Mouse (Mus musculus): ENCODE measurements at regions not wholly inside any gene's neighbourhood (a gene's known extent, or its start where the extent isn't known, plus 50 kb on each side); places are given as distances from the start of the nearest gene placed in this dataset.
A peak's percentile ranks its signal among the peaks of the same experiment; 100 is the strongest.

- DNase-seq (ENCODE audit: low spot score in 2 of 2): no peak
Observed at GRCm38 (mm10) chr2:74187963-74188790, 277.1 kb upstream of the Atp5g3 start.

GRCm38 (mm10) chr2:74178106-74178505, 267.0 kb upstream of the Atp5g3 start:
- no peak for DNase-seq (ENCODE audit: low spot score in 2 of 2)

DNA sequence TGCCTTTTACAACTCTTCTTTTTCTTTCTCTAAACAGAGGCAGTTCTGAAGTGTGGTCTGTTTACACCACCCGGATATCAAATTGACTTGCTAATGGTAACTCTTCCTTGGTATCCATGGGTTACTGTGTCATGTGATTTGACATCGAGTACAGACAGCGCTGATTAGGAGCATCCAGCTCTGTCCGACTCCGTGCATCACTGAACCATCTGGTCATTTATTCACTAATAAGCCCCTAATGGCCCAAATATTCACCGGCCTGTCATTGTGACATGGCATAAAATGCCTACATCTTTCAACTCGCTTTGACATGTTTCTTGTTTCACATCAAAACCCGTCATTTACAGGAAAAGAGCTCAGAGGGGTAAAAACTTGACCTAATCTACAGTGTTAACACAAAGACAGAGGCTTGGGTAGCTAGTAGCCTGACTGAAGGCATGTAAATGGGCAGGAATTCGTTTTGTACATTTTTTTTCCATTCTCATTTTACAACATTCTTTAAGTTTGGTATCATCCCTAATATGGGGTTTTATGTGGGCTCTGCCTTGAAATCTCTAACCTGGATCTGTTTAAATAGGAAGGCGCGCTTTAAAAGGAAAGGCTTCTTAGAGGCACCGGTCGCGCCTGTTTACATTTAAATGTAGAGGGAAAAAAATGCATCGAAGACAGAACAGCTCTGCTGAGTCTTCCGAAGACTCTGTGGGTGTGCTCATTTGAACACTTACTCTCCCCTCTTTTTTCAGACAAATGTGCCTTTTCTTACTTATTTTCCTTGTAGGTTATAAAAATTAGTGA, 257.8 kb upstream of the Atp5g3 start:
- no peak for DNase-seq (ENCODE audit: low spot score in 2 of 2)

DNA sequence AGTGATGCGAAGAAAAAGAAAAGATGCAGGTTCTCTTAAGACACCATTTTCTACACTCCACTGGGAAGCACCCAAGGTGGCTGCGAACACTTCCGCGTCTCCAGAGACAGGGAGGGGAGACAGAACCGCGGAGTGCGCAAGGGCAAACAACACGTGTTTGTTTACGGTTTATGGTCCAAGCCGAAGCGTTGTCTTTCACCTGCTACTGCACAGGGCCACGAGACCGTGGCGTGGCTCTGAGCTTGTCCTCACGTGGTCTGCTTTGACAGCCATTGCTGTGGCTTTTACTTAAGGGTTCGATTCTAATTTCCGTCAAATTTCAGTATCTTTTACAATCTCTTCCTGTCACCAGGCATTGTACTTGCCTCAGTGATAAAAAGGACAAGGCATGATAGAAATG, 257.2 kb upstream of the Atp5g3 start:
- no peak for DNase-seq (ENCODE audit: low spot score in 2 of 2)

GRCm38 (mm10) chr2:74154062-74154461, 242.9 kb upstream of the Atp5g3 start:
- no peak for DNase-seq (ENCODE audit: low spot score in 2 of 2)

GRCm38 (mm10) chr2:74153247-74153850, 242.2 kb upstream of the Atp5g3 start:
- DNase-seq (ENCODE audit: low spot score in 2 of 2): no peak

DNA sequence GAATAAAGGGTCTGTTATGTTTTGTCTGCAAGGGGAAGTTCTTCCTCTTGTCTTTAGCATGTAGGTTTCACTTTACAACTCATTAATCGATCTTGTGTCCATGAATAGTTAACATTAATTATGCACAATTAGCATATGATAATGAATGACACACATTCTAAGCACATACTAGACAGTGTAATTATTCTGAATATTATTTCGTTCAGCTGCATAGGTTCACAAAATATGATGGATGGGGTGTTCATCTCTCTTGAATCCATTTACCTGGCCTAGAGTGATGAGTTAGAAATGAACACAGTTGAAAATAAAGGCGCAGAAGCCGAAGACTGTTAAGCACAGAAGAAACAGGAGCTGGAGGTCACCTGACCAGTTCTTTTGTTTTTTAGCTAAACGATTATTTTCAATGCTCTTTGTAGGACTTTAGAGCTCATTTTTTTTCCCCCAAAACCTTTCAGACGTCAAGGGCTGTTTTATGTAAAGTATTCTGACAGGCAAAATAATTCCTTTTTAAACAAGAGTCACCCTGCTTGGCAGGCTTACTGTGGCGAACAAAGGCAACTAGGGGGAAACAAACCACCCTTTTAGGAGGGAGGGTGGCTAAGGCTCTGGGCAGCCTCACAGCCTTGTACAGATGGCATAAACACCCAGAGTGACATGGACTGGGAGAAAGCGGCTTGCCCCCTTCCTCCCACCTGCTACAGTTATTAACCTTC, 241.6 kb upstream of the Atp5g3 start:
- no peak for DNase-seq (ENCODE audit: low spot score in 2 of 2)

GRCm38 (mm10) chr2:74147193-74147592, 236.1 kb upstream of the Atp5g3 start:
- no peak for DNase-seq (ENCODE audit: low spot score in 2 of 2)

DNA sequence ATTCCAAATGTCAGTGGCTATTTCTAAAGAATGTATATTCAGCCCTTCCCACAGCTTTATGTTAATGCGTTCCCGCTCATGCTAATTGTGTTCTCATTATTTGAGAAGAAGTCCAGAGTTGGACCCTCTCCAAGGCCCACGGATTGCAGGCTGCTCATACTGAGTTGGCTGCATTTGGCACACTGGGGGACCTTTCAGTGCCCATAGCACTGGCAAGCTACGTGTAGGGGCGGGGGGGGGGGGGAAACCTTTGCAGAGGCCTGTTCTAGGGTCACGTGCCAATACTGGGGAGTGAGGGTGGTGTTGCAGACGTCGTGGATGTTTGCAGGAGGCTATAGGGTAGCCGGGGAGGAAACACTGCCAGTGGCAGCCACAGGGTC, 225.5 kb upstream of the Atp5g3 start:
- DNase-seq (ENCODE audit: low spot score in 2 of 2): peak; percentile 19 to 22

DNA sequence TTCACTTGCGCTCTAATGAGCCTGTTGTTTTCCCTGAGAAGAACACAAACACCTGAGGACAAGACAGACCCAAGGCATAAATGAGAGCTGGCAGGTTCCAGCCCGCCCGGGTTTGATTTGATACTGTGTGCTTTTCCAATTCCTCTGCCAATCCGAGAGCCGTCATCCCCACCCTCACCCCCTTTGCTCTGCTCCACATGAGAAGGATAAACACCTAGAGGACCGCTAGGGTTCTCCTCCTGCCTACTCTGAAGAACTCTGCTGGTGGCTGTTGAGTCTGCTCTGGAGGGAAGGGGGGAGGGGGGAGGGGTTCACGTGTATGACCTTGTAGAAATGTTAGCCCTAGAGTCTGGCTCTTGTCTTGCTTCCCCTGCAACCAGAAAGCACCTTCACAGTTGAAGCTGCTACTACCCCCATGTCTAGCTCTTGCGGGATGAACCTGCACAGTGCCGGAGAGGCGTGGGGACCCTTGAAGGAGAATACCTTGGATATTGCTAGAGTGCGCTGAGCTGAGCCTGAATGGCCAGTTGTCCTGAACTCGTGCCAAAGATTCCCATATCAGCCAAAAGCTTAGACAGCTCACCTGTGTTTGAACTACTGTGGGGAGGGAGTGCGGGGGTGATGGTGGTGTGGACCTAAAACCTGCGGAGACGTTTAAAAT, 225.0 kb upstream of the Atp5g3 start:
- DNase-seq (ENCODE audit: low spot score in 2 of 2): no peak

DNA sequence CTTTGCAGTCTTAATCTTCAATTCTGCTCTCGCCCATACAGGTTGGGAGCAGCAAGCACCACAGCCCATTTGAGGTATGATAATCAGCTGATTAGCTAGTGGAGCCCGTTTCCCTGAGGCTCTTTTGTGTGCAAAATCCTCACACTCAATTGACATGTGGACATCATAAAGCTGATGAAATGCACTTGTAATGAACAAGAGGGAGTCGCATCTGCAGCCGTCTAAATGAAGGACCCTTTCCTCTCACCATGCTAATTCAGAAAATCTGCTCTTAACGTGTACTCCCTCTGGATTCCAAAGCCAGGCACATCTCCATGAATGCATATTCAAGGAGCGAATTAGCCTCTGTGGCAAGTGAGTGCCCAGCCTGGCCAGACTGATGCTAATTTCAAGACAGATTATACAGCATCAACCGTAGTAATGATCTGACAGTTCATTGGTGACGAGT, 219.0 kb upstream of the Atp5g3 start:
- DNase-seq (ENCODE audit: low spot score in 2 of 2): no peak

DNA sequence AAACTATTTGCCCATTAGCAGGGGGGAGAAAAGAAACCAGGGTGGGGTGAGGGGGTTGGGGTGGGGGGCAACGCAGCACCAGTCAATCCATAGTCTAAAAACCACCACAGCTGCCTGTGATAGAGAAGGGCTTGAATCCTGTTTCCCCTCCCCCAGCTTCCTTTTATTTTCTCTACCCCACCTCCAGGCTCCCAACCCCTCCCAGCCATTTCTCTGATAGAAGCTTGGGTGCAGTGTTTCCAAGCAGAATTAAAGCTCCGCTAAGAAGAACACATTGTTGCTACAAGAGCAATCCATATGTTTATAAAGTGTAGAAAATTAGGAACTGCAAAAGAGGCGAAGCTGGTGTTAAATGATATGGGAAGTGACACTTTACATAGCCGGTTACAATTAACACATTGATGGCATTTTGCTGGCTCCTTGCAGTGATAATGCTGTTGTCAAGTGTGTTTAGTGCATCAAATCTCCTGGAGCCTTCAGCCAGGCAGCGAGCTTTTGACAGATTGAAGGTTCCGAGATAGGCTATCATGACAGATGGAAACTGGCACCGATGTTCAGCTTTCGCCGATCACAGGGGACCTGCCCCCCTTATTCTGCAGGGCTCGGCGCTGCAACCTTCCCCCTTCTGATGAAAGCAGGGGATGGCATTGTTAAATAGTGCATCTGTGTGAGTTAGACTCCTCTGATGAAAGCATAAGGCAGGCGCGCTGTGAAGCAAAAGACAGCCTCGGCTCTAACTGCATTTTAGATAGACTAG, 217.8 kb upstream of the Atp5g3 start:
- DNase-seq (ENCODE audit: low spot score in 2 of 2): peak in 1 of 2 experiments; percentile 14

GRCm38 (mm10) chr2:74127136-74127535, 216.0 kb upstream of the Atp5g3 start:
- DNase-seq (ENCODE audit: low spot score in 2 of 2): no peak

GRCm38 (mm10) chr2:74124252-74124651, 213.1 kb upstream of the Atp5g3 start:
- no peak for DNase-seq (ENCODE audit: low spot score in 2 of 2)

- DNase-seq (ENCODE audit: low spot score in 2 of 2): no peak
Observed at GRCm38 (mm10) chr2:74123360-74124074, 212.4 kb upstream of the Atp5g3 start.

DNA sequence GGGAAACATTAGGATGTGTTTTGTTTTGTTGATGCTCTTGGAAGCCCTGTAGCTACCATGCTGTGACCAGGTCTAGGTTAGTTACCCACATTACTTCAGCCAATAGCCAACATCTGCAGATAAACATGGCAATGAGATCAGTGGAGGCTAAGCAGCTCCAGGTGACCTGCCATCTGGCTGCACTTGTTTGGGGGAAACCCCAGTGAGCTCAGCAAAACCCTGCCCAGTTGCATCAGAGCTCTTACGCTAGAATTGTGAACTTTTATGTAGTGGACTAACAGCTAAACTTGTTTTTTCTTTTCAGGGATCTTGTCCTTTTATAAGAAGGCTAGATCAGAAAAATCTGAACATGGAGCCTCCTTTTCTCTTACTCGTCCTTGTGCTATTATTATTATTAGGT, 211.8 kb upstream of the Atp5g3 start:
- no peak for DNase-seq (ENCODE audit: low spot score in 2 of 2)

- no peak for DNase-seq (ENCODE audit: low spot score in 2 of 2)
Observed at GRCm38 (mm10) chr2:74120051-74120450, 208.9 kb upstream of the Atp5g3 start.

DNA sequence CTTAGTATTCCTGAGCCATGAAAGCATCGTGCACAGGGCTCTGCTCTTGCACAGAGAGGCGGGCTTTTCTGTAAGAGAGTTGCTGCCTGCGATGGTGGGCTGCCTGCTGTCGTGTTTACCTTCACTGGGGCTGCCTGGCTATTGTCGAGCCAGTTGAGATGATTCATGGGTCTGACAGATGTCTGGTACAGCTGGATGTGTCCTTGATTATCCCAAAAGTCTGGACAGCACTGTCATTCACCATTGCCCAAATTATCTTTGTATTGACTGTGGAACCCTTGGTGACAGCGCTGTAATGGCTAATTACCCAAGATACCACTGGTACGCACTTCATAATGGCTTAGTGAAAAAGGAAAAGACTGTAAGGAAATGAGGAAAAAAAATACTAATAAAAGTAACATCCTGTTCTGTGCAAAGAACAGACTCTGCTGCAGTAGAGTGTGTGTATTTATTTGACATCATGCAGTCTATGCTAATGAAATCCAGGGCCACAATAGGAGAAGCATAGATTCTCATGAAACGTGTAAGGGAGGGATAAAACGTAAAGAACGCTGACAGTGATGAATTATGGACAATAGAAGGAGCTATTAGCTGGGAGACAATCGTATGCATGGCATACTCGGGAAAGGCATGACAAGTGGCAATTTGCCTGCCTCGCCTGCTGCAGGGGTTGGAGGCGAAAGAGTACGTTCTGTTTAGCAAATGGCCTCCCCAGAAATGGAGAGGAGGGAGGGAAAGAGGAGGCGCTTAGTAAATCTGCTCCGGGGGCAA, 208.2 kb upstream of the Atp5g3 start:
- no peak for DNase-seq (ENCODE audit: low spot score in 2 of 2)

GRCm38 (mm10) chr2:74106472-74106871, 195.3 kb upstream of the Atp5g3 start:
- no peak for DNase-seq (ENCODE audit: low spot score in 2 of 2)
